22 mouse cellular contexts compared by ENCODE assay signal in genomic region chr6:32348996-32349395, GRCm38 (mm10).
"Had no signal": no experiment of that assay in that cellular context is flagged by ENCODE, and none has a peak within 500 bp of the region (broad histone marks: within the 10 kb centered on the region; RNA-seq: fewer than 3 reads in every experiment).

No protein-coding gene starts in this region.

- H3K4me3 ChIP-seq: gastrocnemius, adult 2 months; heart, adult 2 months; heart, embryonic 12.5 days; hindbrain, embryonic 10.5 days; hindbrain, embryonic 12.5 days; intestine, embryonic 15.5 days; layer of hippocampus, adult 2 months; left cerebral cortex, adult 2 months; limb, embryonic 10.5 days; limb, embryonic 12.5 days had no signal

- H3K9me3 ChIP-seq: heart, embryonic 12.5 days; hindbrain, embryonic 10.5 days; hindbrain, embryonic 12.5 days; intestine, embryonic 15.5 days; limb, embryonic 10.5 days; limb, embryonic 12.5 days had no signal

- H3K9ac ChIP-seq: heart, embryonic 12.5 days; hindbrain, embryonic 12.5 days; hindbrain, embryonic 14.5 days; intestine, embryonic 15.5 days; limb, embryonic 12.5 days had no signal

- H3K27ac ChIP-seq: gastrocnemius, adult 2 months; heart, adult 2 months; hindbrain, embryonic 10.5 days; hindbrain, embryonic 12.5 days; hindbrain, embryonic 14.5 days; intestine, embryonic 15.5 days; left cerebral cortex, adult 2 months; limb, embryonic 10.5 days; limb, embryonic 12.5 days had no signal

- DNase-seq: gastrocnemius, adult 2 months; gastrocnemius, postnatal 10 days; gastrocnemius, postnatal 25 days; heart, adult 2 months; kidney, adult 2 months; kidney, adult 9 months; kidney, postnatal 25 days; kidney, postnatal 4 days; liver had no signal

- H3K27me3 ChIP-seq: heart, embryonic 12.5 days; hindbrain, embryonic 12.5 days; intestine, embryonic 15.5 days; limb, embryonic 12.5 days had no signal

- ATAC-seq: hindbrain, embryonic 16.5 days; inflammation-experienced regulatory T-cells, adult 6 months; intestine, embryonic 15.5 days; intestine, postnatal 0 days had no signal

- H3K36me3 ChIP-seq: heart, embryonic 12.5 days; hindbrain, embryonic 10.5 days; hindbrain, embryonic 12.5 days; intestine, embryonic 15.5 days; limb, embryonic 10.5 days; limb, embryonic 12.5 days had no signal

- H3K4me2 ChIP-seq: heart, embryonic 12.5 days; hindbrain, embryonic 12.5 days; hindbrain, embryonic 14.5 days; intestine, embryonic 15.5 days; limb, embryonic 12.5 days; liver, embryonic 11.5 days had no signal
